Mouse (Mus musculus) 416B (cell line): ENCODE results near the gene Msrb3.

Source experiments
- DNase-seq: peaks from one replicate; pipeline ENCODE4 v3.0.0; 2011; ENCODE audit warnings: low read depth

The Msrb3 gene

DNA sequence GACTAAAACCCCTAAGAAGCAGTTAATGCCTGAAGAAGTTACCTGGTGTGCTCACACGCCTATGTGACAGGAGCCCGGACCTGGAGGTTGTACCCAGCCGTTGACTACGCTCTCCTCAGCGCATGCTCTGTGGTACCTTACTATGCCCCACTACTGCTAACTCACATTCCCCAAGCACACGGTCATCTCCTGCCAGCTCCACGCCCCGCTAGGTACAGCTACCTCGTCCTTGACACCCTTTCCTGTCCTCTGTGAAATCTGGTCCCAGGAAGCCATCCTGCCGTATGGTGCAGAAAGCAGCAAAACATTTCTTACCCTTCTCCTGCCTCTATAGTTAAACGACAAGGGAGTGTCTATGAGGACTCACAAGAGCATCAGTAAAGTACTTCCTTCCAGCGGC lies 37.2 kb downstream of the Msrb3 start:
- DNase-seq, result no peak

GRCm38 (mm10) chr10:120861194-120861593 lies 37.7 kb downstream of the Msrb3 start:
- peak; percentile 18 for DNase-seq

- DNase-seq, result peak; percentile 14
Observed at GRCm38 (mm10) chr10:120857531-120858001, 41.3 kb downstream of the Msrb3 start.

- no peak for DNase-seq
Observed at GRCm38 (mm10) chr10:120854329-120854728, 44.6 kb downstream of the Msrb3 start.

DNA sequence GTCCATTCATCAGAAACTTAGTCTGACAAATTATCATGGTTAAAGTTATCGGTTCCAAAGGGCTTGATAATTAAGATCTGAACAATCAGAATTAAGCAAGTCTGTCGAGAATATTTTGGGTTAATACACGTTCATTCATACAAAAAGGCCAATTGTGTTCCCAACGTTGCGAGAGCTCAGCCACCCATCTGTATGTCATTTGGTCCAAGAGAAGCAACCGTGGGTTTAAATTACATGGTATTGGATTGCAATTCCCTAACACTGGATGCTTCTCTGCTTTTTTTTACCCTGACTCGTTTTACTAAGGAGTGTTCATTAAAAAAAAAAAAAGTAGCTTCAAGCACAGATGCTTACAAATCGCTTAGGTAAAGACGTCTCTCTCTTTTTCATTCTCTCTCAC lies 45.1 kb downstream of the Msrb3 start:
- no peak for DNase-seq

GRCm38 (mm10) chr10:120851196-120851781 lies 47.6 kb downstream of the Msrb3 start:
- DNase-seq, result no peak

DNA sequence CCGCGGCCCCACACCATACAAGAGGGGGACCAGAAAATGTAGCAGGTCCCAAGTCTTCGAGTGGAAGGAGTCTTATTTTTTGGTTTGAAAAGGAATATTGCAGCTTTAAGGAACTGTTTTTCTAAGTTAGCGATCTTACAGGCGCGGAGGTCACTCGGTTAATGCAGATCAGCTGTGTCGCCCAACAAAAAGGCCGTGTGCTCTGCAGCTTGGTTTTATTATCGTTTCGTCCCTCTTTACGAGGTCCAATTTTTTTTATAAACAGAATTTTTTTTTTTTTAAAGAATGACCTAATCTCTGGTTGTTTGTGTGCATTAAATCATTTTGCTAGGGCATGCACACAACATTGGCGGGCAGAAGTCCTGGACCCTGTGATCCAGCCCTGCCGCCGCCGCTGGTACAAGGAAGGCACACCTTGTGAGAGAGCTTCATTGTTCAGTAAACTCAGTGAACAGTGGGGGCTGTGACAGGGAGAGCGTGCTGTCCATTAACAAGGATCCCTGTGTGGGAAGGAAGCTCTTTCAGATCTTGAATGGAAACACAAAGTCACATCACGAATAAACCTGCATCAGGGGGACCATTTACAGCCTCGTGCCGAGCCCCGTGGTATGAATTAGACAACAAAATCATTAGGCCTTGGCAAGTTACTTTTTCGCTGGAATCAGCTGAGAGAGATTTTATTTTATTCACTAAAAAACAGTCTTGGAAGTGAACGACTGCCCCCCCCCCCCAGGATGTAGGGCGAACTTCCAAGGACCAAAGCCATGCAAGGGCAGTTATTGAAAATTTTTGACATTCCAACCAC lies 48.3 kb downstream of the Msrb3 start:
- no peak for DNase-seq

DNA sequence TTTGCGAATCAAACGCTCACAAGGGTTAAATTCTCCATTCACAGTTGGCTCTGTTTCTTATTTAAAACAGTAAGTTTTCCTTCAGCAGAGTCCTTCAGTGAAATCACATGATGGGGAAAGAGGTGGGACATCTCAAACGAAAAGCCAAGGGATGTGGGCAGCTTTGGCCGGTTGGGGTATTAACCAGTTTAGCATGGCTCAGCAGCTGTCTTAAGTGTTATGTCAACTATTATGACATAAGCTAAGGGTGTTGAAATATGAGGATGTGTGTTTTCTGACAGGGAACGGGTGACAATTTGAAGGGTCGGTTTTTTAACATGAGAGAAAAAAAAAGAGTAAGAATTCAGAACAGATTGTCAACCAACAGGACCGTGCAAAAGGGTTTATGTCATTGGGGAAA lies 50.2 kb downstream of the Msrb3 start:
- peak; percentile 59 for DNase-seq

- DNase-seq, result peak; percentile 12
Observed at GRCm38 (mm10) chr10:120847785-120848184, 51.1 kb downstream of the Msrb3 start.

DNA sequence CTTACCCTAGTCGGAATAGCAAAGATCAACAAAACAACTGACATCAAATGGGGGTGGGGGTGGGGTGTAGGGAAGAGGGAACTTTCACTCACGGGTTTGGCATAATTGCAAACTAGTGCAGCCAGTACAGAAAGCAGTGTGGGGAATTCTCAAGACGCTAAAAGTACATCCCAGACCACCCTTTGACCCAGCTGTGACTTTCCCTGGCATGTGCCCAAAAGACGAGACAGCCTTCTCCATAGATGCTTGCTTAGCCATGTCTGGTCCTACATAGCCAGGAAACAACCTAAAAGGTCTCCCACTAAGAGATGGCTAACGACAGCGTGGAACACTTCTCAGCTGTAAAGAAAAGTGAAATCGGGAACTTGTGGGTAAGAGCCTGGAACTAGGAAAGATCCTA lies 58.9 kb downstream of the Msrb3 start:
- no peak for DNase-seq

- DNase-seq, result no peak
Observed at GRCm38 (mm10) chr10:120834531-120834930, 64.4 kb downstream of the Msrb3 start.

- DNase-seq, result no peak
Observed at GRCm38 (mm10) chr10:120833836-120834235, 65.1 kb downstream of the Msrb3 start.

DNA sequence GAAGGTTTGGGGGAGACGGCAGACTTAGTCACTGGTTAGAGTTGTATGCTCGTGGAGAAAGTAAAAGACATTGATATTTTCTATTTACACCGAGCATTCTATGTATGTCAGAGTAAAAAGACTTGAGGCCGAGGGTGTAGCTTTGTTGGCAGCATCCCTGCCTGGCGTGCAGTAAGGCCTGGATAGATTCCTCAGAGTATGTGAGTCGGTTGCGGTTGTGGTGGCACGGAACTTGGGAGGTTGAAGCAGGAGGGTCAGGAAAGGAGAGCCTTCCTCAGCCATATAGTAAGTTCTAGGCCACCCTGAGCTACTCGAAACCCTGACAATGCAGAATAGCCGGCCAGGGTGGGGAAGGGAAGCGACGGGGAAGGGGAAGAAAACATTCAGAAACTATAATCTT lies 71.1 kb downstream of the Msrb3 start:
- no peak for DNase-seq

DNA sequence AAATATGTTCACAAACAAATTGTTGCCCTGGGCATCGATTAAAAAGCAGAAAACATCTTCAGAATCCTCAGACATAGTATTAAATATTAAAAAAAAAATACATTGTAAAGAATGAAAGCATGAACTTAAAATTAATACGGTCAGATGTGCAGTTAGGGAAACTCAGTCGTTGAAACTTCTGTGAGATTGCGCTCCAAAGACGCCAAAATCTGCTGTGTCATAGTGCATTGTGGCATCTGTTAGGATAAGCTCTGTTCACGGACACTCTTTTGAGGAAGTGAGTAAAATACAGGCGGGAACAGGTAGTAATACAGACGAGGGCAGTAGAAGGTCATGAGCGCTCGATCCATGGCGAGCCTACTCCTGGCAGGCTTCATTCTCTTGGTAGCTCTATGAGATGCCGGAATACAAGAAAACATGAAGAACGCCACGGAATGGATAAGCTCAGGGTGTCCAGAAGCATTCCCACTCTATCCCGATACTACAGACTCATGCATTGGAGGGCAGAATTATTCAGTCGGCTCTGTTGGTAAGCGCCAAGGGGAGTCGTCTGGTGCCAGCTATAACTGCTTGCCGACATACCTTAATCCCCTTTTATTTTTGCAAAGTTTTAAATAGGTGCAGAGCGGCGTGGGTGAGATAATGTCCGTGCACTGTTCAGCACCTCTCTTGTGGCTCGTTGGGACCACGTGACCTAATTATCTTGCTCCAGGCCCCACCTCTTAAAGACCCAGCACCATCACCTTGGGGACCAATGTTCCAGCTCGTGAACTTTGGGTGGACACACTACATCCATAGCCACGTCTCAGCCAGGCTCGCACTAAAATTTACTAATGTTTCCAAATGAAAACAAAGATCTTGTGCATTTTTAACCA lies 71.9 kb downstream of the Msrb3 start:
- DNase-seq, result peak; percentile 45

GRCm38 (mm10) chr10:120826381-120826780 lies 72.5 kb downstream of the Msrb3 start:
- DNase-seq, result no peak

- no peak for DNase-seq
Observed at GRCm38 (mm10) chr10:120825594-120825993, 73.3 kb downstream of the Msrb3 start.

DNA sequence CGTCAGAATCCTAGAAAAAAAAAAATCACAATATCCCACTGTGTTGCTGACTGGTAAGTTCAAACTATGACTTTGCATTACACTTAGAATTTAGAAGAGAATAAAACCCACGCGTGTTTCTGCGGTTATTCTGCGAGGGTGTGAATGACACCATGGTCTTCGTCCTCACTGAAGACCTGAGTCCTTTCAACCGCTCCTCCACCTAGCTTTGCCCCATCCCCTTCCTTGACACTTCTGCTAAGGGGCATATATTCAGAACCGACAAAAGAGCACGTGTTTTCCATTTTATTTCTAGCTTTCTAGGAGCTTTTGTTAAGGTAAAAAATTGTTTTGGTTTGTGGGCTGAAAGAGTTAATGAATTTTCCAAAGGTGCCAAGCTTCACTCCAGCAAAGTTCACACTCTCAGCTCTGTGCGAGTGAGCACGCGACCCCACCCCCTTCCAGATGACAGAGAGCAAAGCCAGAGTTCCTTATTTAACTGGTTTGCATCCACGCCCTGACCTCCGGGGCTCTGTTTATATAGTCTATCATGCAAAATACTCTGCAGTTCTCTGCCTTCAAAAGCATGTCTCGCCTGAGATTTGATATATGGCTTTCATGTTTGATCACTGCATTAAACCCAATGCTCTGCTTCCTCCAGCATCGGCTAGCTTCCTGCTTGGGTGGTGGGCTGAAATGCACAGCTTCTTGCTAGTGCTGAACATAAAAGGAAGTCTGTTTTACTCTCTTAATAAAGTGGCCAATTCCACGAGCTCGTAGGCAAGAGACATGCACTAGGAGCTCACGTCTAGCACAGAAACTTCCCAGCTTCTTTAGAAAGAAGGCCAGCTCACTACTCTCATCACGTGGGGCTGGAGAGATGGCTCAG lies 77.2 kb downstream of the Msrb3 start:
- DNase-seq, result no peak

- DNase-seq, result no peak
Observed at GRCm38 (mm10) chr10:120820781-120821300, 78.1 kb downstream of the Msrb3 start.

GRCm38 (mm10) chr10:120815290-120815689 lies 83.6 kb downstream of the Msrb3 start:
- peak; percentile 58 for DNase-seq

DNA sequence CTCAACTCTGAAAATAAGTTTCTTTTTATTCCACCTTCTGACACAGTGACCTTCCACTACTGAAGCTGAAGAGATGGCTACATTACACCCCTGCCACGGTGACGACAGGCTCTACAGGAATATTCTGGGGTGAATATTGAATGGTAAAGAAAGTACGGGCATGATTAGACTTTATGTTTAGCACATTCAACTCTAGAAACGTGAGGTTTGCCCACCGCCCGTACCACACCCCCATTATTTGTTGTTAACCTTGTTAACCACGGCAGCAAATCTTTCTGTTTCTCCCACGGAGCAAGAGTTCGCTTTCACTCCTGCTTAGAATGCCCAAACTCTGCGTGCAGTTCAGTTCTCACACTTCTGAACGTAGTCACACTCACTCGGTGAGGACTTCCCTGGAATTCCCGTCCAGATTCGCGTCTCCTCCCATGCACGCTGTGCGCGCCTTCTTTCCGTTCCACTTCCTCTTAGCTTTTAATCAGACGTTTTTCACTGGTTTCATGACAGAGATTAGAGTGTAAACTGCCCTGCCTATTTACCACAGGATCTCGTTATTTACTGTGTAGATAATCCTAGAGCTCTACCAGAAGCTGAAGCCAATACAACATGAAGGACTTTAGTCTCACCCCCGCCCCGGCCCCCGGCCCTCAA lies 87.0 kb downstream of the Msrb3 start:
- DNase-seq, result no peak
